ENCODE assay signal across 20 mouse cellular contexts in the genomic region with DNA sequence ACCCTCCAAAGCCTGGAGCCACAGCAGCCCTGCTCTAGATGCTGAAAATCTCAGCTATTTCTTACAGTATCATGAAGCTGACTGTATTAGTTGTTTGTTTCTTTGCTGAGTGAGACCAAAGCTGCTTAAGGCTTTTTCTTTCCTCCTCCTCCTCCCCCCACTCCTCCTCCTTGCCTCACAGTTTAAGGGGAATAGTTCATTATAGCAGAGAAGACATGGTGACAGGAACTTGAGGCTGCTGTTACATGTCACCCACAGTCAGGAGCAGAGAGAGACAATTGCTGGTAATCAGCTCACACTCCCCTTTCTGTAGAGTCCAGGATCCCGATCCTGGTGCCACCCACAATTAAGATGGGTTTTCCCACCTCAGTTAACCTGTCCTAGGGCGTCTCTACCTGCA. TPM values are rescaled to one million over a fixed set of nuclear protein-coding genes. Genes with fewer than 3 reads are reported as not detected.
DNase-seq lines count a peak whose midpoint lies in the region; ATAC-seq and TF ChIP-seq lines count a peak whose summit lies in the region.
"Had no signal": no experiment of that assay in that cellular context is flagged by ENCODE, and none has a peak within 500 bp of the region (broad histone marks: within the 10 kb centered on the region; RNA-seq: fewer than 3 reads in every experiment).

No protein-coding gene starts in this region.

- H3K9ac ChIP-seq in forebrain, postnatal 0 days: no peak overlapping the region
- no peak overlapping the region for H3K9ac ChIP-seq in neural tube, embryonic 13.5 days
- H3K9ac ChIP-seq in neural tube, embryonic 15.5 days (replicated peaks): no peak overlapping the region
- H3K9ac ChIP-seq: liver, embryonic 14.5 days had no signal

- 47% methylated on average over 2 of the region's 2 CpGs for WGBS in forebrain, postnatal 0 days
- WGBS in forebrain, embryonic 10.5 days: 58% methylated on average over 2 of the region's 2 CpGs
- 55% methylated on average over 2 of the region's 2 CpGs for WGBS in neural tube, embryonic 13.5 days
- WGBS in neural tube, embryonic 15.5 days: 63% methylated on average over 2 of the region's 2 CpGs

- H3K9me3 ChIP-seq in forebrain, postnatal 0 days (ENCODE audit: low read length): no peaks in the 10 kb centered on the region
- H3K9me3 ChIP-seq in forebrain, embryonic 10.5 days: peaks cover 2% of the 10 kb centered on the region; the same call in 1 of the 2 replicates
- H3K9me3 ChIP-seq in neural tube, embryonic 13.5 days: no peaks in the 10 kb centered on the region
- no peaks in the 10 kb centered on the region for H3K9me3 ChIP-seq in neural tube, embryonic 15.5 days (replicated peaks)

- no peak overlapping the region for H3K4me3 ChIP-seq in forebrain, postnatal 0 days (ENCODE audit: low read depth, low read length)
- H3K4me3 ChIP-seq in forebrain, embryonic 10.5 days: no peak overlapping the region
- no peak overlapping the region for H3K4me3 ChIP-seq in neural tube, embryonic 13.5 days
- H3K4me3 ChIP-seq in neural tube, embryonic 15.5 days (replicated peaks): no peak overlapping the region
- H3K4me3 ChIP-seq in gastrocnemius, adult 2 months: no peak overlapping the region
- H3K4me3 ChIP-seq: layer of hippocampus, adult 2 months had no signal

- no peak for TF ChIP-seq CTCF in forebrain, postnatal 0 days (IDR thresholded peaks at IDR 0.05; ENCODE audit: low read depth)
- no peak for TF ChIP-seq CTCF in gastrocnemius, adult 2 months (IDR thresholded peaks at IDR 0.05)

- H3K27ac ChIP-seq in forebrain, postnatal 0 days (ENCODE audit: low read depth, low read length): 0 out of 2 replicates have a peak overlapping the region, but pooled peaks have one; percentile 66
- no peak overlapping the region for H3K27ac ChIP-seq in forebrain, embryonic 10.5 days
- peak overlapping the region; percentile 83 for H3K27ac ChIP-seq in neural tube, embryonic 13.5 days (replicated peaks)
- H3K27ac ChIP-seq in neural tube, embryonic 15.5 days (replicated peaks): peak overlapping the region; percentile 77; the same call in 1 of the 2 replicates
- H3K27ac ChIP-seq in gastrocnemius, adult 2 months: no peak overlapping the region
- H3K27ac ChIP-seq: liver, embryonic 14.5 days had no signal

- no peaks in the 10 kb centered on the region for H3K36me3 ChIP-seq in forebrain, postnatal 0 days (ENCODE audit: insufficient read depth)
- H3K36me3 ChIP-seq in forebrain, embryonic 10.5 days (replicated peaks): no peaks in the 10 kb centered on the region
- H3K36me3 ChIP-seq in neural tube, embryonic 13.5 days: no peaks in the 10 kb centered on the region
- H3K36me3 ChIP-seq in neural tube, embryonic 15.5 days: no peaks in the 10 kb centered on the region

- intact Hi-C loops in gastrocnemius, adult 2 months (cut with DNase I): loop anchor here (5.0 kb wide), 1 partner anchor 36 kb away; a partner anchor contains a TSS
- intact Hi-C loops in gastrocnemius, postnatal 36 days (cut with DNase I): no loop called here

- peak; percentile 43; the same call in 1 of the 2 replicates for ATAC-seq in forebrain, postnatal 0 days
- no peak for ATAC-seq in neural tube, embryonic 13.5 days (ENCODE audit: low read depth)
- no peak for ATAC-seq in neural tube, embryonic 15.5 days (ENCODE audit: low FRiP score)

- 0 out of 2 replicates have a peak, but pooled peaks cover 11% of the 10 kb centered on the region for H3K4me1 ChIP-seq in forebrain, postnatal 0 days (ENCODE audit: insufficient read depth)
- peaks cover 26% of the 10 kb centered on the region for H3K4me1 ChIP-seq in forebrain, embryonic 10.5 days
- H3K4me1 ChIP-seq in neural tube, embryonic 13.5 days (replicated peaks): peaks cover 28% of the 10 kb centered on the region
- H3K4me1 ChIP-seq in neural tube, embryonic 15.5 days: peaks cover 30% of the 10 kb centered on the region

- H3K4me2 ChIP-seq in forebrain, postnatal 0 days (ENCODE audit: low read depth): no peak overlapping the region
- no peak overlapping the region for H3K4me2 ChIP-seq in neural tube, embryonic 13.5 days
- H3K4me2 ChIP-seq in neural tube, embryonic 15.5 days: no peak overlapping the region

- peak; percentile 26 for DNase-seq in forebrain, postnatal 0 days
- no peak for DNase-seq in forebrain, embryonic 10.5 days (ENCODE audit: extremely low spot score, low spot score)
- DNase-seq in neural tube, embryonic 10.5 days (ENCODE audit: extremely low spot score, low spot score): no peak
- DNase-seq in lung, postnatal 14 days: peak; percentile 29
- DNase-seq in gastrocnemius, adult 2 months: no peak
- no peak for DNase-seq in gastrocnemius, postnatal 36 days
- DNase-seq: adrenal gland, adult 8-10 months; cerebellum, adult 9-11 months; embryo, embryonic 11 days; heart, postnatal 14 days; kidney, adult 8-10 months; right cerebral cortex, postnatal 14 days; thymus, postnatal 36 days had no signal

- no peaks in the 10 kb centered on the region for H3K27me3 ChIP-seq in forebrain, postnatal 0 days (ENCODE audit: insufficient read depth, low read length)
- H3K27me3 ChIP-seq in forebrain, embryonic 10.5 days (ENCODE audit: poor library complexity, severe bottlenecking): peaks cover 35% of the 10 kb centered on the region
- H3K27me3 ChIP-seq in neural tube, embryonic 13.5 days: no peaks in the 10 kb centered on the region
- H3K27me3 ChIP-seq in neural tube, embryonic 15.5 days (replicated peaks): no peaks in the 10 kb centered on the region

RNA-seq across cellular contexts. Expression of a gene that starts 38.1 kb away (rescaled TPM):
- 4.5 and 4.8 TPM in 2 replicates for total RNA-seq in forebrain, postnatal 0 days (2014; rRNA removed)
- polyA plus RNA-seq in forebrain, postnatal 0 days (2015; fragmentation: Nextera tagmentation; extraction: Ambion mirVana): 3.2 and 4.7 TPM in 2 replicates
- polyA plus RNA-seq in forebrain, embryonic 10.5 days (2016; fragmentation: Nextera tagmentation; extraction: Ambion mirVana): not detected in 2 replicates
- polyA plus RNA-seq in neural tube, embryonic 13.5 days (2015; fragmentation: Nextera tagmentation; extraction: Ambion mirVana): 2.6 and 2.8 TPM in 2 replicates
- polyA plus RNA-seq in neural tube, embryonic 15.5 days (2015; fragmentation: Nextera tagmentation; extraction: Ambion mirVana): 5.0 and 5.2 TPM in 2 replicates
- total RNA-seq in gastrocnemius, adult 2 months (2021): 1 to 10 TPM; 3.2 to 5.5 TPM
- total RNA-seq in gastrocnemius, postnatal 36 days (2021): 1 to 10 TPM; 1.4 to 2.4 TPM
- total RNA-seq: heart, postnatal 14 days; megakaryocyte, adult 5-6 weeks had no signal
- polyA plus RNA-seq: heart, embryonic 11.5 days; spleen, adult 2 months had no signal

Comparison
In these comparisons a context has a peak if more than half of its experiments do, and no peak if none do; other contexts are left out.
1. DNase-seq: peak in forebrain, postnatal 0 days (single experiment) and lung, postnatal 14 days (single experiment); none in forebrain, embryonic 10.5 days (single experiment), neural tube, embryonic 10.5 days (single experiment), gastrocnemius, adult 2 months (single experiment) and gastrocnemius, postnatal 36 days (0 of 2).
2. H3K27ac ChIP-seq: peak in forebrain, postnatal 0 days (single experiment), neural tube, embryonic 13.5 days (single experiment) and neural tube, embryonic 15.5 days (single experiment); none in forebrain, embryonic 10.5 days (single experiment) and gastrocnemius, adult 2 months (single experiment).